Mouse (Mus musculus) hindbrain, postnatal 0 days (tissue): ENCODE measurements around the gene Trim43a. TPM values are rescaled to one million over a fixed set of nuclear protein-coding genes. Genes with fewer than 3 reads are reported as not detected.
"Not testable (repeated sequence)": the region's sequence is repeated elsewhere in the genome, so short reads cannot be mapped to it uniquely, and the experiment has no call there.

Experiments
- ATAC-seq: fragments of 200-750 bp; cut with Nextera tagmentation; 2 replicates; pipeline ENCODE4 v1.8.0; 2017; ENCODE audit warnings: mild to moderate bottlenecking, moderate TSS enrichment, moderate library complexity
- DNase-seq: peaks from one replicate; pipeline ENCODE4 v3.0.0-alpha.2; 2015; ENCODE audit warnings: low spot score
- H3K27ac ChIP-seq: fragments of 300-500 bp; sonication (generic); 2 replicates; pipeline ENCODE4 v1.5.1; 2014; ENCODE audit warnings: mild to moderate bottlenecking
- H3K27me3 ChIP-seq: fragments of 300-500 bp; sonication (generic); 2 replicates; pipeline ENCODE4 v1.6.1; 2014; ENCODE audit warnings: low read length, mixed read lengths; ENCODE audit not compliant: insufficient read depth
- H3K36me3 ChIP-seq: fragments of 300-500 bp; sonication (generic); 2 replicates; pipeline ENCODE4 v1.6.1; 2014; ENCODE audit warnings: low read length, mixed read lengths; ENCODE audit not compliant: insufficient read depth
- H3K4me1 ChIP-seq: fragments of 300-500 bp; sonication (generic); 2 replicates; pipeline ENCODE4 v1.6.1; 2014; ENCODE audit warnings: antibody characterized with exemption, low read length, mixed read lengths; ENCODE audit not compliant: insufficient read depth
- H3K4me2 ChIP-seq: fragments of 300-500 bp; sonication (generic); 2 replicates; pipeline ENCODE4 v1.6.1; 2014; ENCODE audit warnings: low read depth, mild to moderate bottlenecking, low read length, moderate library complexity, mixed read lengths
- H3K4me3 ChIP-seq: fragments of 300-500 bp; sonication (generic); 2 replicates; pipeline ENCODE4 v1.5.1; 2014; ENCODE audit warnings: low read length
- H3K9ac ChIP-seq: fragments of 300-500 bp; sonication (generic); replicated peaks from 2 replicates; pipeline ENCODE4 v1.6.1; 2014; ENCODE audit warnings: mild to moderate bottlenecking, low read length, moderate library complexity, mixed read lengths
- H3K9me3 ChIP-seq: fragments of 300-500 bp; sonication (generic); 2 replicates; pipeline ENCODE4 v1.6.1; 2016; ENCODE audit warnings: low read length, mixed read lengths
- WGBS: fragments of 180-500 bp; shearing (Covaris S2); extraction: QIAGEN DNeasy Blood & Tissue Kit; methylation state at CpG from one replicate; pipeline ENCODE4 v1.1.7; 2014; 5-methylcytosine and 5-hydroxymethylcytosine counted together
- polyA plus RNA-seq: library from polyadenylated mRNA; unstranded; fragments of >200 nt; fragmentation: Nextera tagmentation; extraction: Ambion mirVana; gene quantifications from 2 replicates; pipeline ENCODE4 v1.2.1, GENCODE M21; 2015
- total RNA-seq: library from RNA; depleted of rRNA; stranded (reverse); fragments of >200 nt; gene quantifications from 2 replicates; pipeline ENCODE4 v1.2.3, GENCODE M21; 2014; rRNA removed

The Trim43a gene
- total and polyA plus RNA-seq, 2 experiments from 2014 or later, result 0.16 TPM; not detected in 1

- not testable (repeated sequence) for DNase-seq, H3K27ac ChIP-seq, H3K36me3 ChIP-seq, H3K9ac ChIP-seq, H3K4me1 ChIP-seq, H3K27me3 ChIP-seq, ATAC-seq, H3K9me3 ChIP-seq, H3K4me3 ChIP-seq, H3K4me2 ChIP-seq
- 65% methylated on average over 13 of the region's 20 CpGs for WGBS
Observed at GRCm38 (mm10) chr9:88625803-88626514, 45.3 kb downstream of the Trim43a start.

GRCm38 (mm10) chr9:88638125-88638524 lies 57.4 kb downstream of the Trim43a start:
- not testable (repeated sequence) for H3K36me3 ChIP-seq, H3K27me3 ChIP-seq, H3K9ac ChIP-seq, H3K9me3 ChIP-seq, H3K4me3 ChIP-seq, DNase-seq, H3K27ac ChIP-seq, ATAC-seq, H3K4me2 ChIP-seq, H3K4me1 ChIP-seq
- WGBS, result 94% methylated on average over 1 of the region's 1 CpGs

Other genes with a start within 250 kb of the Trim43a start
- gene Snx14, start 141.9 kb upstream of the Trim43a start, total RNA-seq, result 23.3 and 25.0 TPM in 2 replicates
- gene Snx14, start 141.9 kb upstream of the Trim43a start, polyA plus RNA-seq, result 28.6 and 33.2 TPM in 2 replicates
- gene Gm20537, start 124.3 kb upstream of the Trim43a start, total RNA-seq, result 0.47 and 0.63 TPM in 2 replicates
- gene Gm20537, start 124.3 kb upstream of the Trim43a start, polyA plus RNA-seq, result not detected in 2 replicates
- gene Syncrip, start 98.3 kb upstream of the Trim43a start, total RNA-seq, result 55.0 and 59.5 TPM in 2 replicates
- 70.0 and 72.4 TPM in 2 replicates for gene Syncrip, start 98.3 kb upstream of the Trim43a start, polyA plus RNA-seq
- 15.6 and 17.7 TPM in 2 replicates for gene Zfp949, start 32.9 kb upstream of the Trim43a start, total RNA-seq
- 15.9 and 16.9 TPM in 2 replicates for gene Zfp949, start 32.9 kb upstream of the Trim43a start, polyA plus RNA-seq
- 9.2 and 21.7 TPM in 2 replicates for gene Mthfsl, start 139.4 kb downstream of the Trim43a start, total RNA-seq
- 52.2 and 57.8 TPM in 2 replicates for gene Mthfsl, start 139.4 kb downstream of the Trim43a start, polyA plus RNA-seq
- not detected in 2 replicates for gene Bcl2a1d, start 151.0 kb downstream of the Trim43a start, total RNA-seq
- gene Bcl2a1d, start 151.0 kb downstream of the Trim43a start, polyA plus RNA-seq, result 0.23 and 0.30 TPM in 2 replicates